In genomic region chr10:24981763-24982162, GRCm38 (mm10) we compare ENCODE assay signal across 37 mouse cellular contexts. TPM values are rescaled to one million over a fixed set of nuclear protein-coding genes. Genes with fewer than 3 reads are reported as not detected.
"Had no signal": no experiment of that assay in that cellular context is flagged by ENCODE, and none has a peak within 500 bp of the region (broad histone marks: within the 10 kb centered on the region; RNA-seq: fewer than 3 reads in every experiment).

No protein-coding gene starts in this region.

- H3K9me3 ChIP-seq: hindbrain, embryonic 13.5 days; hindbrain, embryonic 15.5 days; intestine, embryonic 15.5 days had no signal

- H3K36me3 ChIP-seq: heart, embryonic 12.5 days; heart, embryonic 15.5 days; hindbrain, embryonic 10.5 days; hindbrain, embryonic 12.5 days; hindbrain, embryonic 13.5 days; hindbrain, embryonic 15.5 days; intestine, embryonic 15.5 days; kidney, embryonic 15.5 days had no signal

- H3K4me1 ChIP-seq: hindbrain, embryonic 10.5 days; hindbrain, embryonic 12.5 days; hindbrain, embryonic 13.5 days; hindbrain, embryonic 15.5 days; intestine, embryonic 15.5 days; kidney, embryonic 15.5 days had no signal

- H3K4me2 ChIP-seq: heart, embryonic 11.5 days; heart, embryonic 15.5 days; hindbrain, embryonic 12.5 days; hindbrain, embryonic 13.5 days; hindbrain, embryonic 14.5 days; hindbrain, embryonic 15.5 days; intestine, embryonic 15.5 days; kidney, embryonic 15.5 days had no signal

- ATAC-seq: hindbrain, embryonic 16.5 days; hindbrain, postnatal 0 days; inflammation-experienced regulatory T-cells, adult 6 months; intestine, embryonic 15.5 days; intestine, embryonic 16.5 days; intestine, postnatal 0 days had no signal

- H3K27ac ChIP-seq: heart, embryonic 15.5 days; hindbrain, embryonic 10.5 days; hindbrain, embryonic 12.5 days; hindbrain, embryonic 13.5 days; hindbrain, embryonic 14.5 days; hindbrain, embryonic 15.5 days; hindbrain, postnatal 0 days; intestine, embryonic 15.5 days; kidney, embryonic 15.5 days; kidney, postnatal 0 days; layer of hippocampus, adult 2 months; left cerebral cortex, adult 2 months had no signal

- DNase-seq: heart, postnatal 10 days; heart, postnatal 14 days; heart, postnatal 36 days; heart, postnatal 4 days; kidney, adult 11 months; kidney, adult 18-20 months; kidney, adult 2 months; kidney, adult 8-10 months; kidney, adult 9 months; kidney, postnatal 10 days; kidney, postnatal 14 days; kidney, postnatal 25 days; kidney, postnatal 36 days; kidney, postnatal 4 days; layer of hippocampus, adult 9-11 months; layer of hippocampus, postnatal 36 days had no signal

- H3K4me3 ChIP-seq: heart, embryonic 12.5 days; heart, embryonic 15.5 days; hindbrain, embryonic 10.5 days; hindbrain, embryonic 12.5 days; hindbrain, embryonic 13.5 days; hindbrain, embryonic 15.5 days; intestine, embryonic 15.5 days; kidney, embryonic 15.5 days; layer of hippocampus, adult 2 months; left cerebral cortex, adult 2 months had no signal

- H3K9ac ChIP-seq: heart, embryonic 12.5 days; heart, embryonic 15.5 days; hindbrain, embryonic 12.5 days; hindbrain, embryonic 13.5 days; hindbrain, embryonic 14.5 days; hindbrain, embryonic 15.5 days; intestine, embryonic 15.5 days; kidney, embryonic 15.5 days had no signal

- H3K27me3 ChIP-seq: heart, embryonic 12.5 days; heart, embryonic 15.5 days; hindbrain, embryonic 12.5 days; hindbrain, embryonic 13.5 days; hindbrain, embryonic 15.5 days; intestine, embryonic 15.5 days; kidney, embryonic 15.5 days had no signal

RNA-seq across cellular contexts. Expression of gene Arg1, which starts 54.5 kb away (rescaled TPM):
- total RNA-seq: heart, postnatal 10 days; heart, postnatal 36 days; hematopoietic stem cell, adult 5-6 weeks; layer of hippocampus, adult 18-20 months; layer of hippocampus, postnatal 14 days; layer of hippocampus, postnatal 36 days; left cerebral cortex, adult 2 months had no signal
